Mouse (Mus musculus) fat pad, adult 2 months (tissue): Measurements from ENCODE around the gene Eomes.
A peak's percentile ranks its signal among the peaks of the same experiment; 100 is the strongest.

ENCODE experiments used
- DNase-seq: peaks from one replicate; pipeline ENCODE4 v3.0.0-alpha.2; 2011; ENCODE audit warnings: low read depth, low spot score; ENCODE audit errors: extremely low read depth

The Eomes gene

GRCm38 (mm10) chr9:118516162-118516561, 38.1 kb downstream of the Eomes start:
- no peak for DNase-seq

- no peak for DNase-seq
Observed at GRCm38 (mm10) chr9:118517619-118518018, 39.6 kb downstream of the Eomes start.

GRCm38 (mm10) chr9:118519101-118519500, 41.1 kb downstream of the Eomes start:
- DNase-seq, result no peak

- DNase-seq, result no peak
Observed at GRCm38 (mm10) chr9:118520011-118520410, 42.0 kb downstream of the Eomes start.

- no peak for DNase-seq
Observed at GRCm38 (mm10) chr9:118520858-118521257, 42.8 kb downstream of the Eomes start.

DNA sequence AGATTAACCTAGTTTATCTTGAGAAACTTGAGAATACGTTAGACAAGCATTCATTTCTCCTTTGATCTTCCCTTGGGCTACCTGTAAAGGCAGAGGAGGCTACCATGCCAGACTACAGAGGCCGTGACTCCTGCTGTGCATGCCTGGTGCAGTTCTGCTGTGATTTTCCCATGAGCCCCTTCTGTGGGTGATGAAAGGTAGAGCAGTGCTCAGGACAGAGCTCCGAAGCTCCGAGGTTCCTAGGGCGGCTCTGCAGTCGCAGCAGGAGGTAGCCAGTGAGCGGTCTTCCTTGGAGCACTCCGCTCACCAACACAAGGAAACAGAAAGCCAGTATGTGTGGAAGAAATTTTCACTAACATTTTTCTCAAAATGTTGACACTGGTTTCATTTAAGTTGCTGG, 43.6 kb downstream of the Eomes start:
- DNase-seq, result no peak

GRCm38 (mm10) chr9:118523738-118524137, 45.7 kb downstream of the Eomes start:
- no peak for DNase-seq

DNA sequence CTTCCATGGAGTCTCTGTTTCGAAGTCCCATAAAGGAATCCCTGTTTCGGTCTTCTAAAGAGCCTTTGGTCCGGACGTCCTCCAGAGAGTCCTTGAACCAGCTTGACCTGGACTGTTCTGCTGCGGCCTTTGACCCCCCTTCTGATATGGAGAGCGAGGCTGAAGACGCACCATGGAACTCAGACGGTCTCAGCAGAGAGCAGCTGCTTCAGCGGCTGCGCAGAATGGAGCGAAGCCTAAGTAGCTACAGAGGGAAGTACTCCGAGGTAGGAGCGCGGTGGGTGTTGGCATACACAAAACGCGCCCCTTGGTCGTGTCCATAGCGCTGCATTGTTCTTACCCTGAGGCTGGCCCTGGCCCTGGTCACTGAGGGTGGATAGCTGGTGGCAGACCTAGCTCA, 49.0 kb downstream of the Eomes start:
- DNase-seq, result no peak

DNA sequence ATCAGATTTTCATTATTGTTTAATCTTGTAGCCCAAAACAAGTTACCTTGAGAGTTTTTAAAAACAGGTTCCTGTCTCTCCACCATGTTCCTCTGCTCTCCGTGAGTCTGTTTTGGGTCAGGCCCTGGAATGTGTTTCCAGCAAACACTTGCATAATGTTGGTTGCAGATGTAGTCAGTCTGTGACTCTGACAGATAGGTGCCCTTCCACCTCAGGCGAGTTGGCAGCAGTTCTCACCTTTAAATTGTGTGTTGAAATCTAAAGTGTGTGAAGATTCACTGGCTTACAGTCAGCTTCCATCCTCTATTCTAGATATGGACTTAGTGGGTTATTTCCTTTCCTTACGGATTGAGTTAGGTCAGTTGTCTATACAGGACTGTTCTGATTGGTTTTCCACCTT, 51.8 kb downstream of the Eomes start:
- DNase-seq, result peak; percentile 63

DNA sequence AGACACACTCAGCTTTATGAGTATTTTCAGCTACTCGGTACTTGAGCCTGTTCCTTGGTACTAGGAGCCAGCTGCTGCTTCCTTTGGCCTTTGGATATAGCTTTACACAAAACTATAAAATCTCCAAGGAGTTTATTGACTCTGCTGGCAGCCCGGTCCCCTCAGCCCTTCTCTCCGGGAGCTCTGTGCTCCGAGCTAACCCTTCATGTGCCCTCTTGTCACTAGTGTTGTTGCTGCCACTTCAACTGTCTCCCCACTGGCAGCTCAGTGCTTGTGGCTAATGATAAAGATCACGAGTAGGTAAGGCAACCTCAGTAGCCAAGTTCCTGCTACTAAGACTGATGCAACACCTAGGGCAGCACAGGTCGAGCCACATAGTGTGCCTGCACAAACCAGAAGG, 52.7 kb downstream of the Eomes start:
- DNase-seq, result peak; percentile 49

DNA sequence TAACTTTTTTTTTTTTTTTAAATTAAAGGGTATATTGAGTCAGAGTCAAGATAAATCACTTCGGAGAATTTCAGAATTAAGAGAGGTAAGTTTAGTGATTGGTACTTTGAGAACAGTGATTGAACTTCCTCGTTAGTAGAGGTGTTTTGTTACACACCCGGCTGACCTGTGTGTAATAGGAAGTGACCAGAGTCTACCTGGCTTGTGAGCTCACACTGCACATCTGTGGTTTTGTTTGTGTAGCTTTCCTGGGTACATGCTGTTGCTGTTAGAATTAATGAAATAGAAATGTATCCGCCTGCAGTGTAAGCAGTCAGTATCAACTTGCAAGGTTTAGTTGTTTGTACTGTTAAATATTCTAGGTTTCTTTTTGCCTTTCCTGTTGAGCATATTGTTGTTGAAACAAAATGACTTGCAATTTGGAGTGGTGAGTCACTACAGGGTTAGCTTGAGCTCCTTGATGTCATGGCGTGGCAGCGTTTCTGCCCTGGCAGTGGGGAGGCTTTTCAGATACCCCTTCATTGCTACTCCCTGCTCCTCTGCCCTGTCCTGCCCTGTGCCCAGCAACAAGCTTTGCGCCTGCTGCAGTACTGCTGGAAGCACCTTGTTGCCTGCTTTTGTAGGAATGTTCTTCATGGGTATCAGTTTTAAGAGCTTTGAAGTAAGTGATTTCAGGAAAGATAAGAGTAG, 54.6 kb downstream of the Eomes start:
- no peak for DNase-seq
